Comparison of ENCODE assay signal across 8 mouse cellular contexts in genomic region chr6:112373886-112374585, GRCm38 (mm10). TPM values are rescaled to one million over a fixed set of nuclear protein-coding genes. Genes with fewer than 3 reads are reported as not detected.
DNase-seq lines count a peak whose midpoint lies in the region; ATAC-seq and TF ChIP-seq lines count a peak whose summit lies in the region.

No protein-coding gene starts in this region.

- no peak for TF ChIP-seq EP300 in ES-Bruce4 (IDR thresholded peaks at IDR 0.05; ENCODE audit: insufficient read depth, low read depth, low read length)

- no peak for ATAC-seq in heart, embryonic 11.5 days (replicated peaks; ENCODE audit: insufficient number of reproducible peaks, low FRiP score, low TSS enrichment)
- ATAC-seq in midbrain, postnatal 0 days (ENCODE audit: low FRiP score): no peak

- no peak overlapping the region for H3K4me3 ChIP-seq in heart, embryonic 11.5 days (ENCODE audit: low read depth, low read length)
- no peak overlapping the region for H3K4me3 ChIP-seq in ES-Bruce4 (ENCODE audit: low read depth, low read length)
- H3K4me3 ChIP-seq in hindbrain, embryonic 10.5 days: no peak overlapping the region
- no peak overlapping the region for H3K4me3 ChIP-seq in limb, embryonic 10.5 days
- no peak overlapping the region for H3K4me3 ChIP-seq in midbrain, postnatal 0 days (ENCODE audit: low read depth, low read length)

- no peak for TF ChIP-seq POLR2A in ES-Bruce4 (IDR thresholded peaks at IDR 0.05; ENCODE audit: insufficient read depth, low read length)

- DNase-seq in heart, adult 18-20 months: peak; percentile 41 to 72
- DNase-seq in cerebellum, postnatal 25 days: peak; percentile 21 to 47
- DNase-seq in hindbrain, embryonic 10.5 days (ENCODE audit: low spot score): peak; percentile 32
- DNase-seq in limb, embryonic 10.5 days (ENCODE audit: low spot score): peak; percentile 51
- DNase-seq in midbrain, postnatal 0 days (ENCODE audit: low spot score): peak; percentile 80
- no peak for DNase-seq in gastrocnemius, postnatal 25 days

- no peak overlapping the region for H3K27ac ChIP-seq in heart, embryonic 11.5 days (ENCODE audit: low read depth, low read length)
- H3K27ac ChIP-seq in ES-Bruce4 (ENCODE audit: insufficient read depth, low read length): no peak overlapping the region
- H3K27ac ChIP-seq in hindbrain, embryonic 10.5 days: no peak overlapping the region; the same call in 1 of the 2 replicates
- no peak overlapping the region for H3K27ac ChIP-seq in limb, embryonic 10.5 days
- H3K27ac ChIP-seq in midbrain, postnatal 0 days (ENCODE audit: low read depth, low read length): no peak overlapping the region

- no peak overlapping the region for H3K9ac ChIP-seq in heart, embryonic 11.5 days (ENCODE audit: low read depth, low read length)
- no peak overlapping the region for H3K9ac ChIP-seq in ES-Bruce4 (ENCODE audit: low read depth, poor library complexity, severe bottlenecking)
- no peak overlapping the region for H3K9ac ChIP-seq in midbrain, postnatal 0 days (replicated peaks; ENCODE audit: low read length, poor library complexity, severe bottlenecking)

- no peaks in the 10 kb centered on the region for H3K36me3 ChIP-seq in heart, embryonic 11.5 days (ENCODE audit: control insufficient read depth, insufficient read depth, low read length)
- no peaks in the 10 kb centered on the region for H3K36me3 ChIP-seq in ES-Bruce4 (ENCODE audit: control insufficient read depth, insufficient read depth, low read length, poor library complexity, severe bottlenecking)
- H3K36me3 ChIP-seq in hindbrain, embryonic 10.5 days: no peaks in the 10 kb centered on the region
- no peaks in the 10 kb centered on the region for H3K36me3 ChIP-seq in limb, embryonic 10.5 days
- no peaks in the 10 kb centered on the region for H3K36me3 ChIP-seq in midbrain, postnatal 0 days (ENCODE audit: insufficient read depth, low read length)

- H3K27me3 ChIP-seq in heart, embryonic 11.5 days (ENCODE audit: control insufficient read depth, insufficient read depth, low read length): no peaks in the 10 kb centered on the region
- H3K27me3 ChIP-seq in ES-Bruce4 (ENCODE audit: control insufficient read depth, insufficient read depth, low read length, poor library complexity, severe bottlenecking): no peaks in the 10 kb centered on the region
- H3K27me3 ChIP-seq in hindbrain, embryonic 10.5 days (ENCODE audit: insufficient read depth, poor library complexity, severe bottlenecking): no peaks in the 10 kb centered on the region
- no peaks in the 10 kb centered on the region for H3K27me3 ChIP-seq in limb, embryonic 10.5 days (ENCODE audit: low read depth, poor library complexity, severe bottlenecking)
- no peaks in the 10 kb centered on the region for H3K27me3 ChIP-seq in midbrain, postnatal 0 days (ENCODE audit: insufficient read depth, low read length)

- H3K4me2 ChIP-seq in heart, embryonic 11.5 days: no peak overlapping the region
- no peak overlapping the region for H3K4me2 ChIP-seq in midbrain, postnatal 0 days (ENCODE audit: low read depth, low read length, poor library complexity, severe bottlenecking)

- peak; percentile 4 for TF ChIP-seq CTCF in ES-Bruce4 (IDR thresholded peaks at IDR 0.05; ENCODE audit: low read depth, low read length)
- peak; percentile 88 for TF ChIP-seq CTCF in midbrain, postnatal 0 days (IDR thresholded peaks at IDR 0.05)

- H3K9me3 ChIP-seq in heart, embryonic 11.5 days (replicated peaks; ENCODE audit: control insufficient read depth, low read length): no peaks in the 10 kb centered on the region
- no peaks in the 10 kb centered on the region for H3K9me3 ChIP-seq in ES-Bruce4 (replicated peaks; ENCODE audit: control insufficient read depth, insufficient read depth, low read length, poor library complexity, severe bottlenecking)
- no peaks in the 10 kb centered on the region for H3K9me3 ChIP-seq in hindbrain, embryonic 10.5 days
- no peaks in the 10 kb centered on the region for H3K9me3 ChIP-seq in limb, embryonic 10.5 days (replicated peaks)
- H3K9me3 ChIP-seq in midbrain, postnatal 0 days (ENCODE audit: low read length): no peaks in the 10 kb centered on the region

- WGBS in heart, embryonic 11.5 days (ENCODE audit: insufficient replicate concordance): 38% methylated on average over 8 of the region's 8 CpGs
- 45% methylated on average over 8 of the region's 8 CpGs for WGBS in hindbrain, embryonic 10.5 days
- WGBS in limb, embryonic 10.5 days: 48% methylated on average over 8 of the region's 8 CpGs
- WGBS in midbrain, postnatal 0 days: 42% methylated on average over 8 of the region's 8 CpGs

- H3K4me1 ChIP-seq in heart, embryonic 11.5 days (ENCODE audit: control insufficient read depth, insufficient read depth, low read length): no peaks in the 10 kb centered on the region
- no peaks in the 10 kb centered on the region for H3K4me1 ChIP-seq in ES-Bruce4 (ENCODE audit: control insufficient read depth, insufficient read depth, low read length)
- peaks cover 8% of the 10 kb centered on the region for H3K4me1 ChIP-seq in hindbrain, embryonic 10.5 days (replicated peaks)
- H3K4me1 ChIP-seq in limb, embryonic 10.5 days: peaks cover 7% of the 10 kb centered on the region; the same call in 1 of the 2 replicates
- H3K4me1 ChIP-seq in midbrain, postnatal 0 days (ENCODE audit: insufficient read depth, low read length): no peaks in the 10 kb centered on the region

RNA-seq across cellular contexts. Expression of gene Ssu2, which starts 13.8 kb away (rescaled TPM):
- total RNA-seq in heart, adult 18-20 months (2021): 1 to 10 TPM in 1 of 2 experiments, under 1 TPM in 1; 0.72 to 1.1 TPM
- 0.37 TPM in 1 of 2 replicates, not detected in the other for polyA plus RNA-seq in heart, embryonic 11.5 days (2014; fragmentation: Nextera tagmentation; extraction: Ambion mirVana)
- polyA plus RNA-seq in ES-Bruce4 (2011; ENCODE audit: insufficient read depth, insufficient read length, low read depth, missing spikeins): not detected in 2 replicates
- 0.55 and 0.57 TPM in 2 replicates for polyA plus RNA-seq in hindbrain, embryonic 10.5 days (2016; fragmentation: Nextera tagmentation; extraction: Ambion mirVana)
- polyA plus RNA-seq in limb, embryonic 10.5 days (2016; fragmentation: Nextera tagmentation; extraction: Ambion mirVana): 2.0 and 2.4 TPM in 2 replicates
- total RNA-seq in midbrain, postnatal 0 days (2014; rRNA removed): 0.28 TPM in 1 of 2 replicates, not detected in the other
- polyA plus RNA-seq in midbrain, postnatal 0 days (2015; fragmentation: Nextera tagmentation; extraction: Ambion mirVana): 0.33 TPM in 1 of 2 replicates, not detected in the other
- total RNA-seq in gastrocnemius, postnatal 25 days (2021): 1 to 10 TPM in 1 of 2 experiments, under 1 TPM in 1; 0.78 to 1.4 TPM
